Mouse (Mus musculus): ENCODE measurements around the gene Lgals8. TPM values are rescaled to one million over a fixed set of nuclear protein-coding genes. Genes with fewer than 3 reads are reported as not detected.

Lgals8 gene
- total RNA-seq, 1 experiment from 2014 or later = 53.8 TPM

Other genes with a start within 250 kb of the Lgals8 start
- gene Mtr, start 206.8 kb downstream of the Lgals8 start, total RNA-seq (2017) = 44.8 and 58.3 TPM in 2 replicates
- not detected in 2 replicates for gene Actn2, start 124.2 kb downstream of the Lgals8 start, total RNA-seq (2017)
- 119 and 120 TPM in 2 replicates for gene Heatr1, start 69.9 kb downstream of the Lgals8 start, total RNA-seq (2017)
- 0.23 TPM in 1 of 2 replicates, not detected in the other for gene Edaradd, start 55.5 kb upstream of the Lgals8 start, total RNA-seq (2017)
- gene Ero1lb, start 100.9 kb upstream of the Lgals8 start, total RNA-seq (2017) = 8.8 and 9.0 TPM in 2 replicates